Mouse (Mus musculus): ENCODE results near the gene Rreb1. TPM values are rescaled to one million over a fixed set of nuclear protein-coding genes. Genes with fewer than 3 reads are reported as not detected.

Rreb1 gene
- polyA plus RNA-seq, 1 experiment from 2014 or later: 21.1 TPM

DNA sequence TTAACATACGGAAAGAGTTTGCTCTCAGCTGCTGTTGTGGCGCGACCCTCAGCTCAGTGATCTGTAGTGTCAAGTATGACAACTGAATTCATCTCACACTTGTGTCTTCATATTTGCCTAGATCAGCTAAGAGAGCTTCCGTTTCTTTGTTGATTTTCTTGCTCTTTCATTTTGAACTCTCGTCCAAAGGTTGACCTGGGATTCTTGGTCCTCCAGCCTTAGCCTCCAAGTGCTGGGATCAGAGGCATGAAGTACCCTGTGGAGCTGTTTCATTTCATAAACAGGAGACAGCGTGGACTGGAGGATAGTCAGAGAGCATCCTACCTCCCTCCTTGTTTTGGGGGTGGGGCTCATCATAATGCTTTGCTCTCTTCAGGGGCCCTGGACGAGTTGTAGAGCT is 65.0 kb downstream of the Rreb1 start:
- TF ChIP-seq CTCF (IDR thresholded peaks at IDR 0.05): no peak
- POLR2A ChIA-PET: no interaction called here

DNA sequence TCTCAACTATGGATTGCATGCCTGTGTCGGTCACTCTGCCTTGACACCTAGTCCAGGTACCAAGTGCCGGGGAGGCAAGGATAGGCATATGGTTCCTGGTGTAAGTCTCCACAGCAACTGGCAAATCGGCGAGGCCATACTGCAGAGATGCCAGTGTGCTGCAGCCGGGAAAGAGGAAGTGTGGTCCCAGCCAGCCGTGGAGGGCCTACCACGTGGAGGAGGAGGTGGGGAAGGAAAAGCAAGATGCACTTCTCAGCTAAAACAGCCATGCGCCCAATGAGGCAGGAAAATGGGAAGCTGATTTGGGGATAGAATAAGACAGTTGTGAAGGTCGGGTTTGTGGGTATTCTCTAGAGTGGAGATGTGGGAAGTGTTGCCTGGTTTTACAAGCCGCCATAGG is 65.6 kb downstream of the Rreb1 start:
- in situ Hi-C loops (cut with MboI; ENCODE audit: low pct_unique_long_range_greater_than_20kb): no loop called here
- CTCF ChIA-PET: no interaction called here
- no peak for ATAC-seq
- DNase-seq (ENCODE audit: low read depth, low spot score): no peak
- POLR2A ChIA-PET: interaction anchor here (1.0 kb wide), 1 partner anchor 365 kb away, joined by 6 read pairs; no protein-coding TSS in a partner anchor
- no peak for TF ChIP-seq CTCF (IDR thresholded peaks at IDR 0.05)
- H3K27me3 ChIP-seq: no peaks in the 10 kb centered on the region

More for the DNA sequence above, 65.0 kb downstream of the Rreb1 start:
- no peak for DNase-seq (ENCODE audit: low read depth, low spot score)
- CTCF ChIA-PET: interaction anchor here (1.2 kb wide), 1 partner anchor 11 kb away, joined by 3 read pairs; no protein-coding TSS in a partner anchor
- in situ Hi-C loops (cut with MboI; ENCODE audit: low pct_unique_long_range_greater_than_20kb): no loop called here
- H3K27me3 ChIP-seq: no peaks in the 10 kb centered on the region
- no peak for ATAC-seq

DNA sequence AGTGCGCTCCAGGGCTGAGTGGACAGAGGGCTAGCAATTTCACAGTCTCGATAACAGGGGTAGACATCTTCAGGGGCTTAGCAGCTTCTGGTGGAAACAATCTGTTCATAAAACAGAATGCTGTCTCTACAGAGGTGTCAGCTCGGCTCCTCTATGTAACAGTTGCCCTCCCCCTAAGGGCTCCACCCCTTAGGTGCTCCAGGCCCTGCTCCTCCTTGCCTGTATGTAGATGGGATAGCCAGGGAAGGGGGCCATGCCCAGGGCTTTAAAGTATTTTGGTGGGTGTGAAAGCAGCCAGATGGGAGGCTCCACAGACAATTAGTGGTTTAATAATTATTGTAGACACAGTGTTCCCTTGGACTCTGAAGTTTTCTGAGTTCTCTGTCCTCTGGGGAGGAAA is 67.0 kb downstream of the Rreb1 start:
- ATAC-seq (no peak), DNase-seq (ENCODE audit: low read depth, low spot score) (no peak)
- POLR2A ChIA-PET: interaction anchor here (1.0 kb wide), 1 partner anchor 18 kb away, joined by 9 read pairs; no protein-coding TSS in a partner anchor
- in situ Hi-C loops (cut with MboI; ENCODE audit: low pct_unique_long_range_greater_than_20kb): loop anchor here (5.0 kb wide), 1 partner anchor 97 kb away; no protein-coding TSS in a partner anchor
- CTCF ChIA-PET: no interaction called here
- TF ChIP-seq CTCF (IDR thresholded peaks at IDR 0.05): no peak
- no peaks in the 10 kb centered on the region for H3K27me3 ChIP-seq

- H3K27me3 ChIP-seq: no peaks in the 10 kb centered on the region
- in situ Hi-C loops (cut with MboI; ENCODE audit: low pct_unique_long_range_greater_than_20kb): loop anchor here (5.0 kb wide), 1 partner anchor 97 kb away; no protein-coding TSS in a partner anchor
- CTCF ChIA-PET: no interaction called here
- no peak for TF ChIP-seq CTCF (IDR thresholded peaks at IDR 0.05)
- DNase-seq (ENCODE audit: low read depth, low spot score): no peak
- ATAC-seq: no peak
- POLR2A ChIA-PET: interaction anchor here (1.0 kb wide), 1 partner anchor 19 kb away, joined by 9 read pairs; no protein-coding TSS in a partner anchor
These were observed 67.4 kb downstream of the Rreb1 start for GRCm38 (mm10) chr13:37845641-37846040.

GRCm38 (mm10) chr13:37846507-37846906 is 68.3 kb downstream of the Rreb1 start:
- in situ Hi-C loops (cut with MboI; ENCODE audit: low pct_unique_long_range_greater_than_20kb): loop anchor here (5.0 kb wide), 1 partner anchor 96 kb away; no protein-coding TSS in a partner anchor
- TF ChIP-seq CTCF (IDR thresholded peaks at IDR 0.05): no peak
- POLR2A ChIA-PET: no interaction called here
- no peak for ATAC-seq
- CTCF ChIA-PET: interaction anchor here (0.9 kb wide), 1 partner anchor 14 kb away, joined by 3 read pairs; no protein-coding TSS in a partner anchor
- no peak for DNase-seq (ENCODE audit: low read depth, low spot score)
- H3K27me3 ChIP-seq: no peaks in the 10 kb centered on the region

DNA sequence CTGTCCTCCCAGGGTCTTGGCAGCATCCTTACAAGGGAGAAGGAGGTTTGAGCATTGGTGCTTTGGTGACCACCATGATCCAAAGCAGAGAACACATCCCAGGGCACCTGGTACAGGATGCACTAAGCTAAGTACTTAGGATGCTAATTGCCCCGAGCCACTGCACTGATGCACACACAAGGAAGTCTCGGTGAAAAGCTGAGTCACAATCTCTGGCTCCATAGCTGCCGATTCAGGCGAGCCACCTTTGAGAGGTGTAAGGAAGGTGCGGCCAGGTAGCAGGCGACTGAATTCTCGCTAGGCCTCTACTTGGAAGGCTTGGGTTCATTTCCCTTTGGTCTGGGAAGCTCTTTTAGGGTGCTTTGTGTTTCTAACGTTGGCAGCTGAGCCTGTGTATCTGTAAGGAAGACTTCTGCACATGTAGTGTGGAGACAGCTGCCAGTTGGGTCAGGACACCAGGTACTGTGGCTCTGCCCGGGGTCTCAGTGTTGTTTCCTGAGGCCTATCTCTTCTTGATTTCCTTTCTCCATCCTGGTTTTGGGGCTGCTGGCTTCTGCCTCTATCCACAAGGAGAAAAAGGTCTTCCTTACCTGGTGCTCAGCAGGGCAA is 68.9 kb downstream of the Rreb1 start:
- no peaks in the 10 kb centered on the region for H3K27me3 ChIP-seq
- in situ Hi-C loops (cut with MboI; ENCODE audit: low pct_unique_long_range_greater_than_20kb): loop anchor here (5.0 kb wide), 1 partner anchor 95 kb away; no protein-coding TSS in a partner anchor
- TF ChIP-seq CTCF (IDR thresholded peaks at IDR 0.05): no peak
- no peak for DNase-seq (ENCODE audit: low read depth, low spot score)
- ChIA-PET CTCF (interaction anchor here (0.9 to 1.3 kb wide), 2 partner anchors 15 to 19 kb away, joined by 3 to 4 read pairs; no protein-coding TSS in a partner anchor), POLR2A (no interaction called here)
- ATAC-seq: peak; percentile 6

GRCm38 (mm10) chr13:37847601-37848358 is 69.6 kb downstream of the Rreb1 start:
- peak; percentile 99 for ATAC-seq
- peak; percentile 68 for DNase-seq (ENCODE audit: low read depth, low spot score)
- no peak for TF ChIP-seq CTCF (IDR thresholded peaks at IDR 0.05)
- CTCF ChIA-PET: interaction anchor here (0.9 to 1.3 kb wide), 2 partner anchors 15 to 18 kb away, joined by 3 to 4 read pairs; no protein-coding TSS in a partner anchor
- in situ Hi-C loops (cut with MboI; ENCODE audit: low pct_unique_long_range_greater_than_20kb): loop anchor here (5.0 kb wide), 1 partner anchor 95 kb away; no protein-coding TSS in a partner anchor
- no peaks in the 10 kb centered on the region for H3K27me3 ChIP-seq
- POLR2A ChIA-PET: interaction anchor here (0.6 to 1.1 kb wide), 3 partner anchors 18 to 55 kb away, joined by 4 read pairs; no protein-coding TSS in a partner anchor

DNA sequence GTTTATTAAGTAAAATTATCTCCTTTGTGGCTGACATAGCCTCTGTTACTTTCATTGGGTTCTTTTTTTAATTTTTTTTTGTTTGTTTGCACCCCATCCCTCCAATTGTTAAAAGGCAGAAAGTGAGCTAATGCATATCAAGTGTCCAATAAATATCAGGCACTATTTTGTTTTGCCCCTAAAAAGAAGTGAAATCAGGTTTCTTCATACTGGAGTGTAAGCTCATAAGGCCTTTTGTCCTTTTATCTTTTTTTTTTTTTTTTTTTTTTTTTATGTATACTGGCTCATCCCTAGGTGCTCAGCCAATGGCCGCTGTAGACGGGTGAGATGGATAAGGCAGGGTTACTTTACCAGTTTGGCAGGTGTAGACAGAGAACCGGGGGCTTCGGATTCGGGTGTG is 70.2 kb downstream of the Rreb1 start:
- ChIA-PET POLR2A (interaction anchor here (0.6 to 1.1 kb wide), 3 partner anchors 19 to 56 kb away, joined by 4 read pairs; no protein-coding TSS in a partner anchor), CTCF (interaction anchor here (1.3 kb wide), 1 partner anchor 17 kb away, joined by 4 read pairs; no protein-coding TSS in a partner anchor)
- ATAC-seq (no peak), DNase-seq (ENCODE audit: low read depth, low spot score) (no peak)
- H3K27me3 ChIP-seq: no peaks in the 10 kb centered on the region
- in situ Hi-C loops (cut with MboI; ENCODE audit: low pct_unique_long_range_greater_than_20kb): loop anchor here (5.0 kb wide), 1 partner anchor 94 kb away; no protein-coding TSS in a partner anchor
- TF ChIP-seq CTCF (IDR thresholded peaks at IDR 0.05): no peak

- in situ Hi-C loops (cut with MboI; ENCODE audit: low pct_unique_long_range_greater_than_20kb): no loop called here
- CTCF ChIA-PET: no interaction called here
- no peak for TF ChIP-seq CTCF (IDR thresholded peaks at IDR 0.05)
- H3K27me3 ChIP-seq: no peaks in the 10 kb centered on the region
- POLR2A ChIA-PET: no interaction called here
- no peak for DNase-seq (ENCODE audit: low read depth, low spot score)
- no peak for ATAC-seq
These were observed 73.4 kb downstream of the Rreb1 start for GRCm38 (mm10) chr13:37851617-37852016.

GRCm38 (mm10) chr13:37852850-37853249 is 74.7 kb downstream of the Rreb1 start:
- no peak for TF ChIP-seq CTCF (IDR thresholded peaks at IDR 0.05)
- DNase-seq (ENCODE audit: low read depth, low spot score) (no peak), ATAC-seq (no peak)
- in situ Hi-C loops (cut with MboI; ENCODE audit: low pct_unique_long_range_greater_than_20kb): no loop called here
- CTCF ChIA-PET: no interaction called here
- POLR2A ChIA-PET: no interaction called here
- no peaks in the 10 kb centered on the region for H3K27me3 ChIP-seq
